Mouse (Mus musculus): ENCODE measurements around the gene Ak7. TPM values are rescaled to one million over a fixed set of nuclear protein-coding genes. Genes with fewer than 3 reads are reported as not detected.

Gene Ak7
- total and polyA plus RNA-seq, 3 experiments: 0.13 to 0.51 (median 0.24) TPM

GRCm38 (mm10) chr12:105687416-105687815, 18.4 kb upstream of the Ak7 start:
- TF ChIP-seq IRF4 (IDR thresholded peaks at IDR 0.05; ENCODE audit: low read depth, low read length): no peak
- no peak for TF ChIP-seq MYC (IDR thresholded peaks at IDR 0.05; ENCODE audit: low read depth, low read length)
- no peak for TF ChIP-seq POLR2AphosphoS2 (IDR thresholded peaks at IDR 0.05; ENCODE audit: low read depth, low read length)
- TF ChIP-seq NRF1 (IDR thresholded peaks at IDR 0.05; ENCODE audit: low read depth, low read length): no peak
- TF ChIP-seq SMC3 (IDR thresholded peaks at IDR 0.05; ENCODE audit: low read depth, low read length): no peak
- TF ChIP-seq RAD21 (IDR thresholded peaks at IDR 0.05; ENCODE audit: low read depth, low read length): no peak
- TF ChIP-seq ZKSCAN1 (IDR thresholded peaks at IDR 0.05; ENCODE audit: borderline replicate concordance, low read depth, low read length): no peak
- no peak for TF ChIP-seq ZNF384 (IDR thresholded peaks at IDR 0.05; ENCODE audit: low read depth, low read length)
- no peak for TF ChIP-seq POLR2A (IDR thresholded peaks at IDR 0.05; ENCODE audit: low read depth, low read length)
- no peak for TF ChIP-seq CTCF (conservative IDR thresholded peaks at IDR 0.05 in 1 of 2, IDR thresholded peaks at IDR 0.05 in 1 of 2; ENCODE audit: low read depth in 2 of 2, low read length in 2 of 2)
- TF ChIP-seq NELFE (IDR thresholded peaks at IDR 0.05; ENCODE audit: low read depth, low read length): no peak
- no peak for TF ChIP-seq BHLHE40 (IDR thresholded peaks at IDR 0.05; ENCODE audit: low read depth, low read length)
- TF ChIP-seq GABPA (IDR thresholded peaks at IDR 0.05; ENCODE audit: insufficient replicate concordance, low read depth, low read length): no peak
- no peak overlapping the region for H3K4me2 ChIP-seq (ENCODE audit: insufficient read depth, low read depth, poor library complexity, severe bottlenecking)
- H3K9me3 ChIP-seq (replicated peaks; ENCODE audit: low read length): no peaks in the 10 kb centered on the region
- dilution Hi-C loops (cut with MboI; ENCODE audit: extremely low pct_ligation_motif_present, extremely low pct_unique_long_range_greater_than_20kb, low sequenced_read_pairs): no loop called here
- H3K9ac ChIP-seq (ENCODE audit: insufficient read depth, low read depth): no peak overlapping the region
- in situ Hi-C loops (cut with MboI; ENCODE audit: low pct_ligation_motif_present, low pct_unique_long_range_greater_than_20kb, low sequenced_read_pairs): no loop called here
- peaks cover 5 to 23% of the 10 kb centered on the region in 2 experiments; a peak in 3 of 4 replicates for H3K4me1 ChIP-seq (ENCODE audit: control insufficient read depth in 1 of 2, insufficient read depth in 2 of 2)
- peaks cover 11 to 39% of the 10 kb centered on the region in 2 experiments for H3K36me3 ChIP-seq (replicated peaks in 1 of 2; ENCODE audit: control insufficient read depth in 1 of 2, insufficient read depth in 1 of 2, low read length in 1 of 2)
- no peaks in the 10 kb centered on the region for H3K27me3 ChIP-seq (replicated peaks)
- H3K27ac ChIP-seq (ENCODE audit: insufficient read depth, low read depth): no peak overlapping the region
- peaks cover 24% of the 10 kb centered on the region for H3K79me2 ChIP-seq (replicated peaks; ENCODE audit: control insufficient read depth, extremely low read depth, insufficient read depth, poor library complexity, severe bottlenecking)
- no peak overlapping the region for H3K4me3 ChIP-seq (replicated peaks in 1 of 3; ENCODE audit: low read depth in 2 of 3, low read length in 2 of 3, poor library complexity in 1 of 3)
- DNase-seq (ENCODE audit: extremely low read depth): no peak

- H3K4me2 ChIP-seq (ENCODE audit: insufficient read depth, low read depth, poor library complexity, severe bottlenecking): no peak overlapping the region
- in situ Hi-C loops (cut with MboI; ENCODE audit: low pct_ligation_motif_present, low pct_unique_long_range_greater_than_20kb, low sequenced_read_pairs) (no loop called here), dilution Hi-C loops (cut with MboI; ENCODE audit: extremely low pct_ligation_motif_present, extremely low pct_unique_long_range_greater_than_20kb, low sequenced_read_pairs) (no loop called here)
- H3K4me3 ChIP-seq (replicated peaks in 1 of 3; ENCODE audit: low read depth in 2 of 3, low read length in 2 of 3, poor library complexity in 1 of 3): no peak overlapping the region
- H3K27ac ChIP-seq (ENCODE audit: insufficient read depth, low read depth): no peak overlapping the region
- no peaks in the 10 kb centered on the region for H3K9me3 ChIP-seq (replicated peaks; ENCODE audit: low read length)
- H3K36me3 ChIP-seq (replicated peaks in 1 of 2; ENCODE audit: control insufficient read depth in 1 of 2, insufficient read depth in 1 of 2, low read length in 1 of 2): peaks cover 11 to 45% of the 10 kb centered on the region in 2 experiments
- H3K79me2 ChIP-seq (replicated peaks; ENCODE audit: control insufficient read depth, extremely low read depth, insufficient read depth, poor library complexity, severe bottlenecking): peaks cover 13% of the 10 kb centered on the region
- H3K9ac ChIP-seq (ENCODE audit: insufficient read depth, low read depth): no peak overlapping the region
- peaks cover 5 to 12% of the 10 kb centered on the region in 2 experiments; a peak in 3 of 4 replicates for H3K4me1 ChIP-seq (ENCODE audit: control insufficient read depth in 1 of 2, insufficient read depth in 2 of 2)
- no peak for DNase-seq (ENCODE audit: extremely low read depth)
- H3K27me3 ChIP-seq (replicated peaks): no peaks in the 10 kb centered on the region
- TF ChIP-seq SMC3 (IDR thresholded peaks at IDR 0.05; ENCODE audit: low read depth, low read length) (no peak), SIN3A (IDR thresholded peaks at IDR 0.05; ENCODE audit: low read length) (no peak), CHD1 (IDR thresholded peaks at IDR 0.05; ENCODE audit: low read depth, low read length) (no peak), UBTF (IDR thresholded peaks at IDR 0.05; ENCODE audit: low read depth, low read length) (no peak), MAZ (IDR thresholded peaks at IDR 0.05; ENCODE audit: low read depth, low read length) (no peak), MXI1 (IDR thresholded peaks at IDR 0.05; ENCODE audit: low read depth, low read length) (no peak), MYC (IDR thresholded peaks at IDR 0.05; ENCODE audit: low read depth, low read length) (no peak), USF1 (IDR thresholded peaks at IDR 0.05; ENCODE audit: low read depth, low read length) (no peak), TBP (conservative IDR thresholded peaks at IDR 0.05; ENCODE audit: low read depth, low read length) (no peak), ZNF384 (IDR thresholded peaks at IDR 0.05; ENCODE audit: low read depth, low read length) (no peak), MEF2A (IDR thresholded peaks at IDR 0.05; ENCODE audit: borderline replicate concordance, low read depth, low read length) (no peak), EP300 (IDR thresholded peaks at IDR 0.05; ENCODE audit: low read length) (no peak), E2F4 (IDR thresholded peaks at IDR 0.05; ENCODE audit: insufficient replicate concordance, low read depth, low read length) (no peak)
Measured at GRCm38 (mm10) chr12:105688546-105688945, 17.2 kb upstream of the Ak7 start.
